8 mouse cellular contexts compared by ENCODE assay signal in genomic region chr2:43772640-43773039, GRCm38 (mm10). TPM values are rescaled to one million over a fixed set of nuclear protein-coding genes. Genes with fewer than 3 reads are reported as not detected.
DNase-seq lines count a peak whose midpoint lies in the region; ATAC-seq lines count a peak whose summit lies in the region.
"Had no signal": no experiment of that assay in that cellular context is flagged by ENCODE, and none has a peak within 500 bp of the region (broad histone marks: within the 10 kb centered on the region; RNA-seq: fewer than 3 reads in every experiment).

No protein-coding gene starts in this region.

- peak; percentile 43 for DNase-seq in thymus, postnatal 0 days (ENCODE audit: low spot score)
- DNase-seq in thymus, postnatal 4 days: no peak
- DNase-seq in lung, postnatal 14 days: peak; percentile 30
- peak; percentile 24 for DNase-seq in thymus, postnatal 25 days
- no peak for DNase-seq in gastrocnemius, postnatal 36 days
- DNase-seq in urinary bladder, postnatal 36 days (ENCODE audit: low spot score in 2 of 2): no peak
- DNase-seq: cerebellum, adult 11 months had no signal

- intact Hi-C loops in gastrocnemius, postnatal 36 days (cut with DNase I): no loop called here

- peak; percentile 59 for ATAC-seq in activated CD4-positive, CD25-positive, alpha-beta regulatory T cell, adult 4 months

RNA-seq across cellular contexts. Expression of gene Arhgap15, which starts 24.0 kb away (rescaled TPM):
- polyA plus RNA-seq in thymus, postnatal 0 days (2015; fragmentation: Nextera tagmentation; extraction: Ambion mirVana): 62.3 and 75.6 TPM in 2 replicates
- 100 to 1,000 TPM; 282 to 347 TPM for polyA plus RNA-seq in activated CD4-positive, CD25-positive, alpha-beta regulatory T cell, adult 4 months (2017; shearing (Covaris generic))
- under 1 TPM; 0.79 to 0.81 TPM for total RNA-seq in gastrocnemius, postnatal 36 days (2021)

Comparison
In these comparisons a context has a peak if more than half of its experiments do, and no peak if none do; other contexts are left out.
1. DNase-seq: peak in thymus, postnatal 0 days (single experiment), lung, postnatal 14 days (single experiment) and thymus, postnatal 25 days (single experiment); none in thymus, postnatal 4 days (single experiment), gastrocnemius, postnatal 36 days (0 of 2) and urinary bladder, postnatal 36 days (0 of 2).